Comparison of ENCODE assay signal across 32 mouse cellular contexts in genomic region chr7:45765995-45766394, GRCm38 (mm10). TPM values are rescaled to one million over a fixed set of nuclear protein-coding genes. Genes with fewer than 3 reads are reported as not detected.
A peak's percentile ranks its signal among the peaks of the same experiment; 100 is the strongest.
DNase-seq lines count a peak whose midpoint lies in the region; ATAC-seq and TF ChIP-seq lines count a peak whose summit lies in the region.
"Had no signal": no experiment of that assay in that cellular context is flagged by ENCODE, and none has a peak within 500 bp of the region (broad histone marks: within the 10 kb centered on the region; RNA-seq: fewer than 3 reads in every experiment).

No protein-coding gene starts in this region.

- no peak overlapping the region for H3K27ac ChIP-seq in heart, embryonic 12.5 days (ENCODE audit: poor library complexity, severe bottlenecking)
- H3K27ac ChIP-seq in limb, embryonic 10.5 days: peak overlapping the region; percentile 50; the same call in 1 of the 2 replicates
- H3K27ac ChIP-seq in hindbrain, embryonic 11.5 days (ENCODE audit: low read depth, low read length): no peak overlapping the region
- H3K27ac ChIP-seq: embryonic facial prominence, embryonic 13.5 days; forebrain, embryonic 12.5 days; heart, embryonic 15.5 days; hindbrain, embryonic 14.5 days; limb, embryonic 13.5 days; liver, embryonic 13.5 days; lung, embryonic 15.5 days; midbrain, embryonic 13.5 days had no signal

- no peak overlapping the region for H3K9ac ChIP-seq in heart, embryonic 12.5 days
- no peak overlapping the region for H3K9ac ChIP-seq in hindbrain, embryonic 11.5 days (ENCODE audit: low read depth, low read length)
- H3K9ac ChIP-seq: embryonic facial prominence, embryonic 13.5 days; forebrain, embryonic 12.5 days; forebrain, postnatal 0 days; heart, embryonic 15.5 days; hindbrain, embryonic 14.5 days; limb, embryonic 13.5 days; liver, embryonic 13.5 days; lung, embryonic 15.5 days; midbrain, embryonic 13.5 days had no signal

- 55% methylated on average over 8 of the region's 8 CpGs for WGBS in heart, embryonic 12.5 days
- 64% methylated on average over 8 of the region's 8 CpGs for WGBS in limb, embryonic 10.5 days
- 54% methylated on average over 8 of the region's 8 CpGs for WGBS in hindbrain, embryonic 11.5 days

- peak; percentile 18; the same call in 1 of the 2 replicates for ATAC-seq in heart, embryonic 12.5 days (ENCODE audit: insufficient number of reproducible peaks, low FRiP score)
- ATAC-seq in hindbrain, embryonic 11.5 days (ENCODE audit: low FRiP score): no peak
- ATAC-seq: forebrain, postnatal 0 days; midbrain, embryonic 13.5 days; Patski had no signal

- no peak for TF ChIP-seq CTCF in E14TG2a.4 (conservative IDR thresholded peaks at IDR 0.05; ENCODE audit: low read length)

- no peak for DNase-seq in heart, adult 11 months
- peak; percentile 29 for DNase-seq in CD4-positive helper T cell, adult 2 months (ENCODE audit: low read depth, low spot score)
- no peak for DNase-seq in limb, embryonic 10.5 days (ENCODE audit: low spot score)
- no peak for DNase-seq in spleen, adult 18-20 months
- no peak for DNase-seq in hindbrain, embryonic 11.5 days (ENCODE audit: low spot score)
- DNase-seq in thymus, postnatal 10 days (ENCODE audit: low spot score in 2 of 2): no peak
- DNase-seq: adrenal gland, postnatal 14 days; cerebellum, adult 11 months; cerebellum, adult 9-11 months; embryo, embryonic 11 days; forebrain, postnatal 0 days; heart, postnatal 36 days; kidney, adult 8-10 months; kidney, postnatal 10 days; layer of hippocampus, postnatal 36 days; liver, embryonic 13.5 days; lung, postnatal 4 days; thymus, adult 2 months; thymus, postnatal 4 days had no signal

- H3K9me3 ChIP-seq in heart, embryonic 12.5 days (replicated peaks): peaks cover 3% of the 10 kb centered on the region; the same call in 1 of the 2 replicates
- peaks cover 4% of the 10 kb centered on the region; the same call in 1 of the 2 replicates for H3K9me3 ChIP-seq in E14TG2a.4 (ENCODE audit: low read length)
- no peaks in the 10 kb centered on the region for H3K9me3 ChIP-seq in limb, embryonic 10.5 days (replicated peaks)
- H3K9me3 ChIP-seq in hindbrain, embryonic 11.5 days (ENCODE audit: control insufficient read depth, low read length): no peaks in the 10 kb centered on the region
- H3K9me3 ChIP-seq: embryonic facial prominence, embryonic 13.5 days; heart, embryonic 15.5 days; limb, embryonic 13.5 days; liver, embryonic 13.5 days; lung, embryonic 15.5 days; midbrain, embryonic 13.5 days had no signal

- H3K4me1 ChIP-seq in heart, embryonic 12.5 days (replicated peaks): no peaks in the 10 kb centered on the region
- H3K4me1 ChIP-seq in E14TG2a.4 (replicated peaks; ENCODE audit: low read depth, low read length): peaks cover 17% of the 10 kb centered on the region; the same call in 1 of the 2 replicates
- no peaks in the 10 kb centered on the region for H3K4me1 ChIP-seq in limb, embryonic 10.5 days
- no peaks in the 10 kb centered on the region for H3K4me1 ChIP-seq in hindbrain, embryonic 11.5 days (replicated peaks; ENCODE audit: control insufficient read depth, insufficient read depth, low read length)
- H3K4me1 ChIP-seq: forebrain, embryonic 12.5 days; heart, embryonic 15.5 days; limb, embryonic 13.5 days; liver, embryonic 13.5 days; midbrain, embryonic 13.5 days had no signal

- no peak overlapping the region for H3K4me3 ChIP-seq in heart, embryonic 12.5 days
- H3K4me3 ChIP-seq in E14TG2a.4 (replicated peaks; ENCODE audit: low read length): 0 out of 2 replicates have a peak overlapping the region, but pooled peaks have one; percentile 7
- no peak overlapping the region for H3K4me3 ChIP-seq in limb, embryonic 10.5 days
- no peak overlapping the region for H3K4me3 ChIP-seq in hindbrain, embryonic 11.5 days (ENCODE audit: low read depth, low read length)
- H3K4me3 ChIP-seq: embryonic facial prominence, embryonic 13.5 days; forebrain, embryonic 12.5 days; heart, embryonic 15.5 days; limb, embryonic 13.5 days; liver, embryonic 13.5 days; lung, embryonic 15.5 days; megakaryocyte, embryonic 14.5 days; midbrain, embryonic 13.5 days had no signal

- H3K4me2 ChIP-seq in heart, embryonic 12.5 days: no peak overlapping the region
- no peak overlapping the region for H3K4me2 ChIP-seq in hindbrain, embryonic 11.5 days (replicated peaks; ENCODE audit: low read depth, low read length)
- H3K4me2 ChIP-seq: embryonic facial prominence, embryonic 13.5 days; forebrain, embryonic 12.5 days; heart, embryonic 15.5 days; hindbrain, embryonic 14.5 days; limb, embryonic 13.5 days; liver, embryonic 13.5 days; lung, embryonic 15.5 days; midbrain, embryonic 13.5 days had no signal

- no peaks in the 10 kb centered on the region for H3K36me3 ChIP-seq in heart, embryonic 12.5 days
- H3K36me3 ChIP-seq in E14TG2a.4 (ENCODE audit: insufficient read depth, low read length): no peaks in the 10 kb centered on the region
- H3K36me3 ChIP-seq in limb, embryonic 10.5 days: no peaks in the 10 kb centered on the region
- no peaks in the 10 kb centered on the region for H3K36me3 ChIP-seq in hindbrain, embryonic 11.5 days (ENCODE audit: control insufficient read depth, insufficient read depth, low read length)
- H3K36me3 ChIP-seq: embryonic facial prominence, embryonic 13.5 days; forebrain, embryonic 12.5 days; heart, embryonic 15.5 days; limb, embryonic 13.5 days; liver, embryonic 13.5 days; lung, embryonic 15.5 days; midbrain, embryonic 13.5 days had no signal

- H3K27me3 ChIP-seq in heart, embryonic 12.5 days (replicated peaks): peaks cover 11% of the 10 kb centered on the region
- peaks cover 4% of the 10 kb centered on the region; the same call in 1 of the 2 replicates for H3K27me3 ChIP-seq in E14TG2a.4 (ENCODE audit: insufficient read depth, low read length)
- H3K27me3 ChIP-seq in limb, embryonic 10.5 days (ENCODE audit: low read depth, poor library complexity, severe bottlenecking): no peaks in the 10 kb centered on the region
- H3K27me3 ChIP-seq in hindbrain, embryonic 11.5 days (ENCODE audit: control insufficient read depth, insufficient read depth, low read length): no peaks in the 10 kb centered on the region
- H3K27me3 ChIP-seq: embryonic facial prominence, embryonic 13.5 days; lung, embryonic 15.5 days; midbrain, embryonic 13.5 days; Patski had no signal

RNA-seq across cellular contexts. Expression of gene Lmtk3, which starts 17.5 kb away (rescaled TPM):
- 0.53 and 0.86 TPM in 2 replicates for polyA plus RNA-seq in heart, embryonic 12.5 days (2016; fragmentation: Nextera tagmentation; extraction: Ambion mirVana)
- polyA plus RNA-seq in limb, embryonic 10.5 days (2016; fragmentation: Nextera tagmentation; extraction: Ambion mirVana): 2.2 and 3.2 TPM in 2 replicates
- polyA plus RNA-seq in hindbrain, embryonic 11.5 days (2014; fragmentation: Nextera tagmentation; extraction: Ambion mirVana): 6.3 and 9.1 TPM in 2 replicates
- polyA plus RNA-seq: heart, embryonic 15.5 days; liver, embryonic 13.5 days had no signal

RNA-seq across cellular contexts. Expression of gene Sult2b1, which starts 18.5 kb away (rescaled TPM):
- 0.23 and 0.40 TPM in 2 replicates for polyA plus RNA-seq in heart, embryonic 12.5 days (2016; fragmentation: Nextera tagmentation; extraction: Ambion mirVana)
- 1.8 and 2.1 TPM in 2 replicates for polyA plus RNA-seq in limb, embryonic 10.5 days (2016; fragmentation: Nextera tagmentation; extraction: Ambion mirVana)
- polyA plus RNA-seq in hindbrain, embryonic 11.5 days (2014; fragmentation: Nextera tagmentation; extraction: Ambion mirVana): 1.4 and 1.9 TPM in 2 replicates

RNA-seq across cellular contexts. Expression of gene Spaca4, which starts 40.4 kb away (rescaled TPM):
- polyA plus RNA-seq in heart, embryonic 12.5 days (2016; fragmentation: Nextera tagmentation; extraction: Ambion mirVana): not detected in 2 replicates
- not detected in 2 replicates for polyA plus RNA-seq in limb, embryonic 10.5 days (2016; fragmentation: Nextera tagmentation; extraction: Ambion mirVana)
- polyA plus RNA-seq in hindbrain, embryonic 11.5 days (2014; fragmentation: Nextera tagmentation; extraction: Ambion mirVana): not detected in 2 replicates
- polyA plus RNA-seq: embryonic facial prominence, embryonic 13.5 days; forebrain, embryonic 12.5 days; forebrain, postnatal 0 days; heart, embryonic 15.5 days; hindbrain, embryonic 14.5 days; large intestine, adult 2 months; limb, embryonic 13.5 days; liver, embryonic 13.5 days; lung, embryonic 15.5 days; midbrain, embryonic 13.5 days; neural tube, embryonic 14.5 days; Patski; thymus, adult 2 months had no signal

RNA-seq across cellular contexts. Expression of gene Fam83e, which starts 45.0 kb away (rescaled TPM):
- polyA plus RNA-seq in heart, embryonic 12.5 days (2016; fragmentation: Nextera tagmentation; extraction: Ambion mirVana): 0.29 and 0.33 TPM in 2 replicates
- 2.1 and 2.4 TPM in 2 replicates for polyA plus RNA-seq in limb, embryonic 10.5 days (2016; fragmentation: Nextera tagmentation; extraction: Ambion mirVana)
- polyA plus RNA-seq in hindbrain, embryonic 11.5 days (2014; fragmentation: Nextera tagmentation; extraction: Ambion mirVana): 0.80 TPM in 2 replicates
- polyA plus RNA-seq: forebrain, postnatal 0 days had no signal

RNA-seq across cellular contexts. Expression of gene Sphk2, which starts 48.2 kb away (rescaled TPM):
- 18.5 and 20.0 TPM in 2 replicates for polyA plus RNA-seq in heart, embryonic 12.5 days (2016; fragmentation: Nextera tagmentation; extraction: Ambion mirVana)
- 45.5 and 49.3 TPM in 2 replicates for polyA plus RNA-seq in limb, embryonic 10.5 days (2016; fragmentation: Nextera tagmentation; extraction: Ambion mirVana)
- polyA plus RNA-seq in hindbrain, embryonic 11.5 days (2014; fragmentation: Nextera tagmentation; extraction: Ambion mirVana): 13.6 and 17.6 TPM in 2 replicates
